Mouse (Mus musculus) spleen, postnatal 4 days (tissue): ENCODE measurements at regions not wholly inside any gene's neighbourhood (a gene's known extent, or its start where the extent isn't known, plus 50 kb on each side); places are given as distances from the start of the nearest gene placed in this dataset.
A peak's percentile ranks its signal among the peaks of the same experiment; 100 is the strongest.

Source experiments
- DNase-seq, 2 experiments: peaks; one replicate each; pipeline ENCODE4 v3.0.0; 2022; ENCODE audit warnings: low spot score in 2 of 2

GRCm38 (mm10) chr9:100404426-100404825 lies 82.2 kb downstream of the Il20rb start:
- no peak for DNase-seq

GRCm38 (mm10) chr9:100400366-100400765 lies 86.2 kb downstream of the Il20rb start:
- peak in 1 of 2 experiments; percentile 28 for DNase-seq

GRCm38 (mm10) chr9:100396340-100396910 lies 90.2 kb downstream of the Il20rb start:
- DNase-seq: no peak

GRCm38 (mm10) chr9:100395711-100396110 lies 90.9 kb downstream of the Il20rb start:
- DNase-seq: peak; percentile 69 to 91

- no peak for DNase-seq
Observed at GRCm38 (mm10) chr9:100394632-100395031, 92.0 kb downstream of the Il20rb start.

- no peak for DNase-seq
Observed at GRCm38 (mm10) chr9:100394166-100394565, 92.4 kb downstream of the Il20rb start.

GRCm38 (mm10) chr9:100392262-100392661 lies 94.3 kb downstream of the Il20rb start:
- DNase-seq: no peak

GRCm38 (mm10) chr9:100391566-100392213 lies 94.9 kb downstream of the Il20rb start:
- no peak for DNase-seq

- DNase-seq: no peak
Observed at GRCm38 (mm10) chr9:100388393-100388792, 98.2 kb downstream of the Il20rb start.

- no peak for DNase-seq
Observed at GRCm38 (mm10) chr9:100387171-100387685, 99.4 kb downstream of the Il20rb start.

GRCm38 (mm10) chr9:100382492-100382891 lies 104.1 kb downstream of the Il20rb start:
- peak; percentile 65 to 88 for DNase-seq

GRCm38 (mm10) chr9:100369921-100370320 lies 116.7 kb downstream of the Il20rb start:
- DNase-seq: no peak

GRCm38 (mm10) chr9:100366816-100367215 lies 119.8 kb downstream of the Il20rb start:
- peak in 1 of 2 experiments; percentile 39 for DNase-seq

GRCm38 (mm10) chr9:100359934-100360716 lies 126.5 kb downstream of the Il20rb start:
- peak in 1 of 2 experiments; percentile 59 for DNase-seq

- peak in 1 of 2 experiments; percentile 47 for DNase-seq
Observed at GRCm38 (mm10) chr9:100357553-100357952, 129.0 kb downstream of the Il20rb start.

GRCm38 (mm10) chr9:100340796-100341195 lies 145.8 kb downstream of the Il20rb start:
- no peak for DNase-seq

- no peak for DNase-seq
Observed at GRCm38 (mm10) chr9:100307765-100308164, 178.8 kb downstream of the Il20rb start.

GRCm38 (mm10) chr9:100307364-100307763 lies 179.2 kb downstream of the Il20rb start:
- no peak for DNase-seq

GRCm38 (mm10) chr9:100303762-100304161 lies 182.8 kb downstream of the Il20rb start:
- DNase-seq: no peak

- no peak for DNase-seq
Observed at GRCm38 (mm10) chr9:100301613-100302012, 185.0 kb downstream of the Il20rb start.

- DNase-seq: no peak
Observed at GRCm38 (mm10) chr9:100277361-100277760, 209.2 kb downstream of the Il20rb start.
